Mouse (Mus musculus) forebrain, embryonic 16.5 days (tissue): ENCODE results near the gene Eef1akmt1. TPM values are rescaled to one million over a fixed set of nuclear protein-coding genes. Genes with fewer than 3 reads are reported as not detected.

Source experiments
- ATAC-seq: fragments of 200-750 bp; cut with Nextera tagmentation; 2 replicates; pipeline ENCODE4 v1.8.0; 2017; ENCODE audit warnings: mild to moderate bottlenecking, moderate library complexity
- H3K27ac ChIP-seq: fragments of 300-500 bp; sonication (generic); 2 replicates; pipeline ENCODE4 v1.5.1; 2014; ENCODE audit warnings: low read length, control low read depth
- H3K27me3 ChIP-seq: fragments of 300-500 bp; sonication (generic); replicated peaks from 2 replicates; pipeline ENCODE4 v1.6.1; 2014; ENCODE audit warnings: low read length; ENCODE audit not compliant: control insufficient read depth, insufficient read depth
- H3K36me3 ChIP-seq: fragments of 300-500 bp; sonication (generic); 2 replicates; pipeline ENCODE4 v1.6.1; 2014; ENCODE audit not compliant: control insufficient read depth, insufficient read depth
- H3K4me1 ChIP-seq: fragments of 300-500 bp; sonication (generic); replicated peaks from 2 replicates; pipeline ENCODE4 v1.6.1; 2014; ENCODE audit warnings: low read length; ENCODE audit not compliant: control insufficient read depth, insufficient read depth
- H3K4me2 ChIP-seq: fragments of 300-500 bp; sonication (generic); 2 replicates; pipeline ENCODE4 v1.6.1; 2014; ENCODE audit warnings: mild to moderate bottlenecking, low read length, control low read depth
- H3K4me3 ChIP-seq: fragments of 300-500 bp; sonication (generic); replicated peaks from 2 replicates; pipeline ENCODE4 v1.5.1; 2014; ENCODE audit warnings: mild to moderate bottlenecking, low read length, control low read depth
- H3K9ac ChIP-seq: fragments of 300-500 bp; sonication (generic); replicated peaks from 2 replicates; pipeline ENCODE4 v1.6.1; 2014; ENCODE audit warnings: low read depth, low read length, control low read depth
- H3K9me3 ChIP-seq: fragments of 300-500 bp; sonication (generic); 2 replicates; pipeline ENCODE4 v1.6.1; 2016; ENCODE audit warnings: low read length; ENCODE audit not compliant: control insufficient read depth
- WGBS: fragments of 180-500 bp; shearing (Covaris S2); extraction: QIAGEN DNeasy Blood & Tissue Kit; methylation state at CpG from one replicate; pipeline ENCODE4 v1.1.7; 2014; 5-methylcytosine and 5-hydroxymethylcytosine counted together
- polyA plus RNA-seq: library from polyadenylated mRNA; unstranded; fragments of >200 nt; fragmentation: Nextera tagmentation; extraction: Ambion mirVana; gene quantifications from 2 replicates; pipeline ENCODE4 v1.2.1, GENCODE M21; 2015

Gene Eef1akmt1
- polyA plus RNA-seq, 1 experiment from 2014 or later = 103 TPM

- Histone ChIP-seq H3K4me3 (no peak overlapping the region), H3K9ac (no peak overlapping the region), H3K27me3 (no peaks in the 10 kb centered on the region), H3K4me1 (peaks cover 21% of the 10 kb centered on the region), H3K27ac (no peak overlapping the region), H3K9me3 (no peaks in the 10 kb centered on the region), H3K36me3 (peaks cover 8% of the 10 kb centered on the region), H3K4me2 (no peak overlapping the region)
- ATAC-seq = peak; percentile 87
- 10% methylated on average over 1 of the region's 1 CpGs for WGBS
Measured at GRCm38 (mm10) chr14:57607500-57607899, 36.1 kb upstream of the Eef1akmt1 start.

GRCm38 (mm10) chr14:57606663-57607365 lies 35.4 kb upstream of the Eef1akmt1 start:
- H3K4me3 ChIP-seq = no peak overlapping the region
- peak; percentile 62 for ATAC-seq
- 46% methylated on average over 8 of the region's 8 CpGs for WGBS
- no peaks in the 10 kb centered on the region for H3K9me3 ChIP-seq
- peaks cover 10% of the 10 kb centered on the region for H3K36me3 ChIP-seq
- no peaks in the 10 kb centered on the region for H3K27me3 ChIP-seq
- no peak overlapping the region for H3K27ac ChIP-seq
- H3K4me1 ChIP-seq = peaks cover 21% of the 10 kb centered on the region
- no peak overlapping the region for H3K4me2 ChIP-seq
- no peak overlapping the region for H3K9ac ChIP-seq

- Histone ChIP-seq H3K4me3 (no peak overlapping the region), H3K9me3 (no peaks in the 10 kb centered on the region), H3K4me2 (no peak overlapping the region), H3K27me3 (no peaks in the 10 kb centered on the region), H3K27ac (no peak overlapping the region), H3K4me1 (no peaks in the 10 kb centered on the region), H3K9ac (no peak overlapping the region), H3K36me3 (peaks cover 14% of the 10 kb centered on the region)
- no peak for ATAC-seq
- WGBS = 92% methylated on average over 5 of the region's 5 CpGs
Measured at GRCm38 (mm10) chr14:57593279-57593678, 21.9 kb upstream of the Eef1akmt1 start.

- H3K27ac ChIP-seq = no peak overlapping the region
- no peak overlapping the region for H3K4me2 ChIP-seq
- H3K27me3 ChIP-seq = no peaks in the 10 kb centered on the region
- no peak overlapping the region for H3K9ac ChIP-seq
- no peaks in the 10 kb centered on the region for H3K4me1 ChIP-seq
- WGBS = 94% methylated on average over 3 of the region's 3 CpGs
- peaks cover 14% of the 10 kb centered on the region for H3K36me3 ChIP-seq
- no peaks in the 10 kb centered on the region for H3K9me3 ChIP-seq
- ATAC-seq = no peak
- H3K4me3 ChIP-seq = no peak overlapping the region
Measured at GRCm38 (mm10) chr14:57591830-57592229, 20.4 kb upstream of the Eef1akmt1 start.

GRCm38 (mm10) chr14:57576364-57577060 lies 5.1 kb upstream of the Eef1akmt1 start:
- no peak overlapping the region for H3K4me3 ChIP-seq
- H3K9ac ChIP-seq = no peak overlapping the region
- no peaks in the 10 kb centered on the region for H3K4me1 ChIP-seq
- no peak overlapping the region for H3K27ac ChIP-seq
- ATAC-seq = no peak
- 95% methylated on average over 2 of the region's 2 CpGs for WGBS
- no peaks in the 10 kb centered on the region for H3K36me3 ChIP-seq
- H3K4me2 ChIP-seq = no peak overlapping the region
- H3K27me3 ChIP-seq = no peaks in the 10 kb centered on the region
- no peaks in the 10 kb centered on the region for H3K9me3 ChIP-seq

DNA sequence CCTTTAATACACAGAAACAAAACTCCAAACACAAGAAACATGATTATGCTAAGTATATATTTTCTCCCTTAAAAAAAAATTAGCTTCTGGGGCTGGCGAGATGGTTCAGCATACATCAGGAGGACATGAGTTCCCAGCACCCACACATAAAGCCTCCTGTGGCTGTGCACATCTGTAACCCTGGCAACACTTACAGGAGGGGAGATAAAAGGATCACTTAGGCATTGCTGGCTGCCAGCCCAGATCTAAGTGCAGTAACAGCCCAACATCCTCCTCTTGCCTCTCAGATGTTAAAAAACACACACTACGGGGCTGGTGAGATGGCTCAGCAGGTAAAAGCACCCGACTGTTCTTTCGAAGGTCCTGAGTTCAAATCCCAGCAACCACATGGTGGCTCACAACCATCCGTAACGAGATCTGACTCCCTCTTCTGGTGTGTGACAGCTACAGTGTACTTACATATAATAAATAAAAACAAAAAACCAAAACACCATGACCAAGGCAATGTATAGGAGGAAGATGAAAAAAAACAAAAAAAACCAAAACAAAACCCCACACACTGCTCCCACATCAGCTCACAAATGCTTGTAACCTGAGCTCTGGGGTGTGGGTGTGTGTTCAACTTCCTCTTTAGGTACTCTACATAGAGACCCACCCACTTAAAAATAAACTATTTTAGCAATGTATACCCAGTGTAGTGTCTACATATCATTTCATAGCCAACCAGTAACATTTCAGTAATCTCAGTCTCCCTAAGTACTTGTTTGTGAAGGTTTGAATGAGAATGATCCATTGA lies 3.6 kb upstream of the Eef1akmt1 start:
- H3K27ac ChIP-seq = no peak overlapping the region
- H3K27me3 ChIP-seq = no peaks in the 10 kb centered on the region
- no peaks in the 10 kb centered on the region for H3K36me3 ChIP-seq
- peaks cover 6% of the 10 kb centered on the region; the same call in 1 of the 2 replicates for H3K4me1 ChIP-seq
- no peak overlapping the region for H3K4me2 ChIP-seq
- H3K9me3 ChIP-seq = no peaks in the 10 kb centered on the region
- H3K9ac ChIP-seq = no peak overlapping the region
- no peak for ATAC-seq
- H3K4me3 ChIP-seq = no peak overlapping the region
- WGBS = 87% methylated on average over 6 of the region's 6 CpGs

- H3K27me3 ChIP-seq = no peaks in the 10 kb centered on the region
- H3K4me1 ChIP-seq = peaks cover 2% of the 10 kb centered on the region; the same call in 1 of the 2 replicates
- no peak overlapping the region for H3K4me2 ChIP-seq
- no peaks in the 10 kb centered on the region for H3K9me3 ChIP-seq
- no peak overlapping the region for H3K9ac ChIP-seq
- H3K4me3 ChIP-seq = no peak overlapping the region
- 89% methylated on average over 6 of the region's 6 CpGs for WGBS
- H3K27ac ChIP-seq = no peak overlapping the region
- no peaks in the 10 kb centered on the region for H3K36me3 ChIP-seq
- ATAC-seq = no peak
Measured at GRCm38 (mm10) chr14:57565626-57566025, 5.8 kb downstream of the Eef1akmt1 start.

- ATAC-seq = no peak
- no peaks in the 10 kb centered on the region for H3K4me1 ChIP-seq
- WGBS = 88% methylated on average over 1 of the region's 1 CpGs
Measured at GRCm38 (mm10) chr14:57556922-57557321, 14.5 kb downstream of the Eef1akmt1 start.

GRCm38 (mm10) chr14:57555471-57556070 lies 15.8 kb downstream of the Eef1akmt1 start:
- Histone ChIP-seq H3K4me2 (no peak overlapping the region), H3K9ac (no peak overlapping the region), H3K36me3 (peaks cover 2% of the 10 kb centered on the region; the same call in 1 of the 2 replicates), H3K9me3 (no peaks in the 10 kb centered on the region), H3K4me3 (no peak overlapping the region), H3K27me3 (no peaks in the 10 kb centered on the region), H3K4me1 (no peaks in the 10 kb centered on the region), H3K27ac (no peak overlapping the region)
- WGBS = 85% methylated on average over 7 of the region's 7 CpGs
- no peak for ATAC-seq

More at GRCm38 (mm10) chr14:57556922-57557321, 14.5 kb downstream of the Eef1akmt1 start:
- Histone ChIP-seq H3K9me3 (no peaks in the 10 kb centered on the region), H3K4me3 (no peak overlapping the region), H3K27me3 (no peaks in the 10 kb centered on the region), H3K36me3 (peaks cover 2% of the 10 kb centered on the region; the same call in 1 of the 2 replicates), H3K27ac (no peak overlapping the region), H3K9ac (no peak overlapping the region), H3K4me2 (no peak overlapping the region)
